Mouse (Mus musculus) limb, embryonic 14.5 days (tissue): ENCODE data around the gene Tcea3. TPM values are rescaled to one million over a fixed set of nuclear protein-coding genes. Genes with fewer than 3 reads are reported as not detected.

Experiments
- ATAC-seq: fragments of 200-750 bp; cut with Nextera tagmentation; 2 replicates; pipeline ENCODE4 v1.8.0; 2017; ENCODE audit warnings: low read depth, moderate number of reproducible peaks, moderate TSS enrichment; ENCODE audit not compliant: low FRiP score
- DNase-seq: peaks from one replicate; pipeline ENCODE4 v3.0.0-alpha.2; 2015; ENCODE audit warnings: low spot score
- H3K27ac ChIP-seq: fragments of 300-500 bp; sonication (generic); replicated peaks from 2 replicates; pipeline ENCODE4 v1.5.1; 2014; ENCODE audit warnings: low read depth, mild to moderate bottlenecking, low read length, moderate library complexity, mixed read lengths
- H3K27me3 ChIP-seq: fragments of 300-500 bp; sonication (generic); 2 replicates; pipeline ENCODE4 v1.6.1; 2014; ENCODE audit warnings: low read length, mixed read lengths; ENCODE audit not compliant: control insufficient read depth, insufficient read depth
- H3K36me3 ChIP-seq: fragments of 300-500 bp; sonication (generic); 2 replicates; pipeline ENCODE4 v1.6.1; 2014; ENCODE audit warnings: mild to moderate bottlenecking, low read length, moderate library complexity, mixed read lengths; ENCODE audit not compliant: control insufficient read depth, insufficient read depth
- H3K4me1 ChIP-seq: fragments of 300-500 bp; sonication (generic); 2 replicates; pipeline ENCODE4 v1.6.1; 2014; ENCODE audit warnings: antibody characterized with exemption, low read length, mixed read lengths; ENCODE audit not compliant: control insufficient read depth, insufficient read depth
- H3K4me2 ChIP-seq: fragments of 300-500 bp; sonication (generic); replicated peaks from 2 replicates; pipeline ENCODE4 v1.6.1; 2014; ENCODE audit warnings: low read depth, mild to moderate bottlenecking, low read length, moderate library complexity; ENCODE audit not compliant: severe bottlenecking
- H3K4me3 ChIP-seq: fragments of 300-500 bp; sonication (generic); replicated peaks from 2 replicates; pipeline ENCODE4 v1.5.1; 2014; ENCODE audit warnings: low read length
- H3K9ac ChIP-seq: fragments of 300-500 bp; sonication (generic); 2 replicates; pipeline ENCODE4 v1.6.1; 2014; ENCODE audit warnings: mild to moderate bottlenecking, low read depth, low read length, moderate library complexity; ENCODE audit not compliant: severe bottlenecking
- H3K9me3 ChIP-seq: fragments of 300-500 bp; sonication (generic); 2 replicates; pipeline ENCODE4 v1.6.1; 2016; ENCODE audit warnings: low read length; ENCODE audit not compliant: control insufficient read depth
- POLR2A ChIP-seq: fragments of 200-500 bp; IDR thresholded peaks from 2 replicates; pipeline ENCODE4 v1.8.0; 2012; ENCODE audit warnings: inconsistent platforms, mild to moderate bottlenecking, moderate library complexity, borderline replicate concordance; ENCODE audit not compliant: insufficient read depth, insufficient read length; ENCODE audit errors: extremely low read depth
- WGBS: fragments of 180-500 bp; shearing (Covaris S2); extraction: QIAGEN DNeasy Blood & Tissue Kit; methylation state at CpG from one replicate; pipeline ENCODE4 v1.1.7; 2014; 5-methylcytosine and 5-hydroxymethylcytosine counted together
- polyA plus RNA-seq, 2 experiments: library from polyadenylated mRNA; depleted of rRNA in 1 of 2; stranded (reverse) in 1 of 2; unstranded in 1 of 2; fragments of >200 nt; fragmentation: Nextera tagmentation in 1 of 2; extraction: Ambion mirVana in 1 of 2; gene quantifications; 2 replicates each; pipeline versions ENCODE4 v1.2.1 to v1.2.3; 2012 to 2014

Gene Tcea3
- polyA plus RNA-seq (2012; rRNA removed), result 4.7 and 8.0 TPM in 2 replicates
- 17.4 and 20.6 TPM in 2 replicates for polyA plus RNA-seq (2014; fragmentation: Nextera tagmentation; extraction: Ambion mirVana)

DNA sequence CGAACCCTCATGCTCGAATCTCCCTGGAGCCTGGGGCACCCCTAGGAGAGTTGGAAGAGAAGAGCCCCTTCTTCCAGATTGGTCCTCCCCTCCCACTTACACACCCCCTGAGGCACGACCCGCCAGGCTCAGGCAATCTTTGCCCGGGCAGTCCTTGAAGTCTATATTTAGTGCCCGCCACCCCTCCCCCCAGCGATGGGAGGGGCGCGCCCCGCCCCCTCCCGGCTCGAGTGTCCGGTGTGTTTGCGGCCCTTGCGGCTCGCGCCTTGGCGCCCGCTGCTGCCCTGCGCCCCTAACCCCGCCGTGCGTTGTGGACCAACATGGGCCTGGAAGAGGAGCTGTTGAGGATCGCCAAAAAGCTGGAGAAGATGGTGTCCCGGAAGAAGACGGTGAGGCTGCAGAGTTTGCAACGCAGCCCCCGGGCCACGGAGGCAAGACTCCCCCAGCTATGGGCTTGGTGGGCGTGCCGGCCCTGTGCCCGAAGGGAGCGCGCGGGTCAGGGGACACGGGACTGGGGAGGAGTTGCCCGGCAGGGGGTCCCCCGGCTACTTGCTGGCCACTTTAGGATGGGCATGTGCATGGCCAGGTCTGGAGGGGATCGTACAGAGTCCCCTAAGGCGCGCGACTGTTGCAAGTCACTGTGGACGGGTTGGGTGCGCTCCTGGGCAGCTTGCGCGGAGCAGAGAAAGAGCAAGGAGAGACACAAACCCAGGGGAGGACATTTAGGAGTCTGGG, at the start of gene Tcea3:
Tcea3 (plus strand) TSS at position 1 of the 735 bp plus-strand sequence.
- peak within 1 kb of the TSS; percentile 93 for H3K4me2 ChIP-seq
- H3K27ac ChIP-seq, result no peak within 1 kb of the TSS
- WGBS, result 1% methylated on average over 35 of the region's 46 CpGs
- H3K4me1 ChIP-seq, result peaks cover 36% of the 10 kb centered on the region
- H3K36me3 ChIP-seq, result peaks cover 25% of the 10 kb centered on the region
- no peaks in the 10 kb centered on the region for H3K9me3 ChIP-seq
- H3K4me3 ChIP-seq, result peak within 1 kb of the TSS; percentile 51
- DNase-seq, result no peak
- peak; percentile 38; the same call in 1 of the 2 replicates for ATAC-seq
- no peak for TF ChIP-seq POLR2A
- H3K9ac ChIP-seq, result peak within 1 kb of the TSS; percentile 58
- H3K27me3 ChIP-seq, result peaks cover 53% of the 10 kb centered on the region

DNA sequence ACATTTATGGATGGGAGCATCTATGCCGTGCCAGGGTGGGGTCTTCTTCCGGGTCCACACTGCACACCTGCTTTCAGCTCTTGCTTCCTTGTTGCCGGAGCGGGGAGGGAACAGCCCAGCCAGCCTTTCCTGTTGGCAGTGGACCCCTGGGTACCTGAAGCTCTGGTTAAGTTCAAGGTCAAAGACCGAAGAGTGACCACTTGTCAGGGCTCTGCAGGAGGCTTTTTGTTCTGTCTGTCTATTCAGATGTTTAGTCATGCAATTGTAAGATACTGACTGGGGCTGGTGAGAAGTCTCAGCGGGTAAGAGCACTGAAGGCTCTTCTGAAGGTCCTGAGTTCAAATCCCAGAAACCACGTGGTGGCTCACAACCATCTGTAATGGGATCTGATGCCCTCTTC, 48.7 kb upstream of the Tcea3 start:
- Histone ChIP-seq H3K4me2 (no peak overlapping the region), H3K27me3 (no peaks in the 10 kb centered on the region), H3K9ac (no peak overlapping the region), H3K36me3 (0 out of 2 replicates have a peak, but pooled peaks cover 5% of the 10 kb centered on the region), H3K27ac (no peak overlapping the region), H3K4me1 (peaks cover 4% of the 10 kb centered on the region; the same call in 1 of the 2 replicates), H3K9me3 (no peaks in the 10 kb centered on the region), H3K4me3 (no peak overlapping the region)
- ATAC-seq (no peak), DNase-seq (no peak)
- TF ChIP-seq POLR2A, result no peak
- 76% methylated on average over 7 of the region's 7 CpGs for WGBS

DNA sequence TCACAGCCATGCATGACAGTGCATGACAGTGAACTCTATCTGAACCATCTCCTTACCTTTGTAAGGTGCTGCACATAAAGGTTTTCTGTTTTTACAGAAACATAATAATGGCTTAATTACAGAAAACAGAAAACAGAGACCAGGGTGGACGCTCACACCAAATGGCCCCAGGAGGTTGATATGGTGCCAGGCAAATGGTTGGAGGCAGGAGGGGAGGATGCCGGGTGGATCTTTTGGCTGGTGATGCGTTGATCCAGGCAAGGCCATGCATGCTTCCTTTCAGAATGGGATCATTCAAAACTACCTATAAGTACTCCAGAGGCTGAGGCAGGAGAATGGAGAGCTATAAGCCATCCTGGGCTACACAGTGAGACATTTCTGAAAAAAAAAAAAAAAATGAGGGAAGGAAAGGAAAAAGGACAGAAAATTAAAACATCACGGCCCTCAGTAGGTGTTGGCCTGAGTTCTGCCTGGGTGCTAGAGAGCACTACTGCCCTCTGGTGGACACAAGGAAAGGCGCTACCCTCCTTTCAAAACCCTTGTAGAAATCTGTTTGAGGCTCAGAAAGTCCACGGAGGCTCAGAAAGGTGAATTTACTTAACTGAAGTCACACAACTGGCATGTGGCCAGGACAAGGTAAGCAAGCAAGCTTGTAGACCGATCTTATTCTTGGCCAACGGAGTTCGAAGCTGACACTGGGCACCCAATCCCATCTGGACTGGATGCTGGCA, 47.8 kb upstream of the Tcea3 start:
- TF ChIP-seq POLR2A, result no peak
- peaks cover 4% of the 10 kb centered on the region; the same call in 1 of the 2 replicates for H3K4me1 ChIP-seq
- H3K4me3 ChIP-seq, result no peak overlapping the region
- DNase-seq (peak; percentile 67), ATAC-seq (no peak)
- WGBS, result 24% methylated on average over 9 of the region's 9 CpGs
- H3K9ac ChIP-seq, result no peak overlapping the region
- H3K27ac ChIP-seq, result no peak overlapping the region
- no peaks in the 10 kb centered on the region for H3K36me3 ChIP-seq
- no peak overlapping the region for H3K4me2 ChIP-seq
- H3K9me3 ChIP-seq, result no peaks in the 10 kb centered on the region
- H3K27me3 ChIP-seq, result no peaks in the 10 kb centered on the region

DNA sequence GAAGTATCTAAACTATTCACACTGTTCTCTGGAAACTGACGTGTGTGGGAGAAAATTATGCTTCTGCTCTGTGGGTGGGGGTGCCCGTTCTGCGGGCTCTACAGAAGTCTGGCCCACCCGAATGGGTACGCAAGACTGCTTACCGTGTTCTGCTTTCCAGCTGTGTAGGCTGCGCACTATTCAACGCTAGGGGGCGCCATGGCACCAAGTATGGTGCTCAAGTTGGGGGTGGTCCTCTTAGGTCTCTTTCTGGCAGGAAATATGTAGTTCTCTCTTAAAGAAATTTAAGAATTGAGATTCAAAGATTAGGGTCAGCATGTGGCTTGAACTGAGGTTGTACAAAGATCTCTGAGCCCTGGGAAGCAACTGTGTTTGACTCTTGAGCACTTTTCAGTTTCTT, 45.0 kb upstream of the Tcea3 start:
- 6% methylated on average over 9 of the region's 9 CpGs for WGBS
- H3K9me3 ChIP-seq, result no peaks in the 10 kb centered on the region
- H3K36me3 ChIP-seq, result no peaks in the 10 kb centered on the region
- no peak overlapping the region for H3K9ac ChIP-seq
- peaks cover 14% of the 10 kb centered on the region for H3K4me1 ChIP-seq
- H3K27me3 ChIP-seq, result no peaks in the 10 kb centered on the region
- no peak overlapping the region for H3K4me2 ChIP-seq
- ATAC-seq, result peak; percentile 52
- no peak overlapping the region for H3K27ac ChIP-seq
- peak; percentile 91 for DNase-seq
- no peak overlapping the region for H3K4me3 ChIP-seq
- TF ChIP-seq POLR2A, result no peak

DNA sequence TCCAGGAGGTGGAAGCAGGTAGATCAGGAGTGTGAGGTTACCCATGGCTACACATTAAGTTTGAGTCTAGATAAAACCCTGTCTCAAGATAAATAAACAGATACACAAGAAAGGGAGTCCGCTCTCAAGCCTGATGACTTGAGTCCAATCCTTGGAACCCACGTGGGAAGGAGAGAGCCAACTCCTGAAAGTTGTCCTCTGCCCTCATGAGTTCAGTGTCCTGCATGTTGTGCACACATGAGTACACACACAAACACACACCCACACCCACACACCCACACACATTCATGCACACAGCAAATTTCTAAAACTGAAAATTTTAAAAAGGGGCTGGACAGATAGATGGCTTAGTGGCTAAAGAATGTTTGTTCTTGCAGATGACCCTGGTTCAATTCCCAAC, 42.8 kb upstream of the Tcea3 start:
- WGBS, result 75% methylated on average over 2 of the region's 2 CpGs

More for the DNA sequence above, 42.8 kb upstream of the Tcea3 start:
- H3K27me3 ChIP-seq, result no peaks in the 10 kb centered on the region
- no peak overlapping the region for H3K4me3 ChIP-seq
- no peaks in the 10 kb centered on the region for H3K36me3 ChIP-seq
- DNase-seq (no peak), ATAC-seq (no peak)
- no peaks in the 10 kb centered on the region for H3K9me3 ChIP-seq
- TF ChIP-seq POLR2A, result no peak
- H3K4me1 ChIP-seq, result peaks cover 17% of the 10 kb centered on the region
- H3K4me2 ChIP-seq, result no peak overlapping the region
- no peak overlapping the region for H3K9ac ChIP-seq
- no peak overlapping the region for H3K27ac ChIP-seq
